Mouse (Mus musculus) erythroblast, adult 5-6 weeks (primary cell): ENCODE results near the gene Pde4d. TPM values are rescaled to one million over a fixed set of nuclear protein-coding genes. Genes with fewer than 3 reads are reported as not detected.

Experiments used
- ATAC-seq: replicated peaks from 2 replicates; pipeline ENCODE4 v1.8.0; 2016; ENCODE audit warnings: moderate number of reproducible peaks, mild to moderate bottlenecking, moderate TSS enrichment, inconsistent platforms; ENCODE audit not compliant: poor library complexity, low FRiP score, severe bottlenecking
- total RNA-seq, 2 experiments: library from RNA; stranded (forward) in 1 of 2; stranded (reverse) in 1 of 2; fragments of 150-400 nt in 1 of 2; fragments of 200-764, 138-1000 nt in 1 of 2; gene quantifications; 2 replicates each; pipeline versions ENCODE4 v1.2.3 to v1.2.4; 2015 to 2017; ENCODE audit warnings: low replicate concordance in 2 of 2

The Pde4d gene
- total RNA-seq, 2 experiments from 2014 or later, result 41.3 to 42.3 TPM

GRCm38 (mm10) chr13:109807036-109807435 lies 1357.3 kb downstream of the Pde4d start:
- ATAC-seq, result no peak

DNA sequence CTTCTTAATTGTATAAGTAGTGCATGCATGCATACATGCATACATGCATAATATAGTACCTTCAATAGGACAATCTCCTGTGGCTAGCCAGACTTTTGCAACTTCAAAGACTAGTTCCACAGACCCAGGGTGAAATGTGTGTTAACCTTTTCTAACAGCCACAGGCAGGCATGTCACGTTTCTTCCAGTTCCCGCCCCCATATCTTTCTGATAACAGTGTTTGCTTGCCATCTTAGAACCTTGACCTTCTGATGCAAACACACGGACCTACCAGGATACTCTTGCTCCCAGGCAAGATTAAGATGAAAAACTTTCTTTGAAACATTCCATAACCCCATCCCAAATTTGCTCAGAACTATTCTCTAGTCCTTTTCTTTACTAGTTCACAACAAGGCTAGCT lies 1357.7 kb downstream of the Pde4d start:
- ATAC-seq, result no peak

- no peak for ATAC-seq
Observed at GRCm38 (mm10) chr13:109808039-109808438, 1358.3 kb downstream of the Pde4d start.

DNA sequence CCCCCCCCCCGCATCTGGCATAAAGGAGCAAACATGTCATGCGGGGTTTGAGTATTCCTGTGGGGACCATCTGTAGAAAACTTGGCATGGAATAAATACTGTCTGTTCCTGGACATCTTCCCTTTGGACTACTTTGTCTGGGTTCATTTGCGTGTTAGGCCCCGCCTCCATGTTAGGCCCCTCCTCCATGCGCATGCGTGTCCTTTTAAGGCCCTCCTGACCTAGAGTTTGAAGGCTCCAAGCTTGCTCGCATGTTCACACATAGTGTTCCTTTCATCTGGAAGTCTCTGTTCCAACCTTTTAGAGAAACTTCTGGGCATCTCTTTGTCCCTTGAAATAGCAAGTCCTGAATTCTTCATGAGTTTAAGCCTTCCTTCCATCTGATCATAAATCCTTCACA lies 1359.2 kb downstream of the Pde4d start:
- no peak for ATAC-seq

DNA sequence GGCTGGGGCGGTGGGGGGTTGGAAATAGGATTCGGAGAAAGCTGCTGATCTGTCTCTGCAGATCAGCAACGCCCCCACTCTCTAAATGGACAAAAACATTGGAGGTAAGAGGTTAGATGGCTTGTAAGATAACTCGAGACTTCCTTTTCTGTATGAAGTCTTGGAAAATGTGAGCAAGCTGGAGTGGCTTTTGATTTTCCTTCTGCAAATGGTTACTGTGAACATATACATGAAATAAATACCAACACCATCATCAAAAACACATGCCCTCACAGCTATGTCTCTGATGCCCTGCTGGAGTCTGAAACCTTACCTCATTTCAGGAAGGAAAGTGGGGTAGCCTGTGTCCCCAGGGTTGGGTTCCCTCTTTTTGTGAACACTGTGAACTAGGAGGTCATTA lies 1359.9 kb downstream of the Pde4d start:
- no peak for ATAC-seq

GRCm38 (mm10) chr13:109813924-109814323 lies 1364.2 kb downstream of the Pde4d start:
- no peak for ATAC-seq

DNA sequence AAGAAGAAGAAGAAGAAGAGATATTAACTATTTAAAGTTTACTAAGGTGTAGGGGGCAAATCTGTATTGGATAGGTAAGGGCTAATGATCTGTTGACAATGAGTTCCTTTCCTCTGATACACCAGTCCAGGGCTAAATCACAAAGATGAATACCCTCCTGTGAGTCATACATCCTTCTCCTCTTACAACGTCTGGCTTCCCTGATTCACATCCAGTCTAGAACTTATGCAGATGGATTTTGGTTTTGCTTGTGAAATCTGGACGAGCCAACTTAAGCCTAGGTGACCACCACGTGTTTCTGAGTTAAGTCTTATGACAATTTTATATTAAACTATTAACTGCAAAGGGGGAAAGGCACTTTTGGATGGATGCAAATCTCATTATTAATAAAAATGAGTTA lies 1369.3 kb downstream of the Pde4d start:
- no peak for ATAC-seq

- no peak for ATAC-seq
Observed at GRCm38 (mm10) chr13:109820141-109820540, 1370.4 kb downstream of the Pde4d start.

GRCm38 (mm10) chr13:109820866-109821265 lies 1371.1 kb downstream of the Pde4d start:
- ATAC-seq, result no peak

- ATAC-seq, result peak; percentile 64
Observed at GRCm38 (mm10) chr13:109821725-109822412, 1372.1 kb downstream of the Pde4d start.

DNA sequence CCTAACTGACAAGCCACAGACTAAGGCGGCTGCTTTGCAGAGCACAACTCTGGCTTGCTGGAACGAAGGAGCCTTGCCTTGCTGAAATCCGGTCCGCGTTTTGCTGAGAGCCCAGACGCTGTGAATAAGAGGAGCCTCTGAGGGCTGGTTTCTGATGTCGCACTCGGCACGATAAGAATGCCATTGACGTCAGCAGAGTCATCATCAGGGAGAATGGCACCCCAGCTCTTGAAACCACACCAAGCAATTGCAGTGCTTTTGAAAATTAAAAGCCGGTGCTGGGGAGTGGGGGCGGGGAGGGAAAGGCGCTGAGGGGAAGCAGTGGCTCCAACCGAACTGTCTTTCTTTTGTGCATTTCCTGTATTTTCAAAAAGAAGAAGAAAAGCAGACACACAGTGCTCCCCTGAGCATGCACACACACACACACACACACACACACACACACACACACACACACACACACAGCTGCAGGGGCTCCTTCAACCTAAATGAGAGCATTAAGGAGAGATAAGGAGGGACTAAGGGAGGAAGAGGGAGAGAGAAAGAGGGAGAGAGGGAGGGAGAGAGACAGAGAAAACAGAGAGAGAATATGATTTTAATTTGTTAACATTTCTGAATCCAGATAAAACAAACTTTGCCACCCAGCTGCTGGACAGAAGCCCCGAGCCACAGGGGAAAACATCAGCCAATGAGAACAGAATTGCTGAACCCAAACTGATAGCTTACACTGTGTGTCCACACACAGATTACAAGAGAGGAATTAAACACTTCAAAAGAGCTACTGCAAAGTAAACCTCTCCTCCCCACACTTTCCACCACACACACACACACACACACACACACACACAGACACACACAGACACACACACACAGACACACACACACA lies 1372.9 kb downstream of the Pde4d start:
- ATAC-seq, result peak; percentile 93

DNA sequence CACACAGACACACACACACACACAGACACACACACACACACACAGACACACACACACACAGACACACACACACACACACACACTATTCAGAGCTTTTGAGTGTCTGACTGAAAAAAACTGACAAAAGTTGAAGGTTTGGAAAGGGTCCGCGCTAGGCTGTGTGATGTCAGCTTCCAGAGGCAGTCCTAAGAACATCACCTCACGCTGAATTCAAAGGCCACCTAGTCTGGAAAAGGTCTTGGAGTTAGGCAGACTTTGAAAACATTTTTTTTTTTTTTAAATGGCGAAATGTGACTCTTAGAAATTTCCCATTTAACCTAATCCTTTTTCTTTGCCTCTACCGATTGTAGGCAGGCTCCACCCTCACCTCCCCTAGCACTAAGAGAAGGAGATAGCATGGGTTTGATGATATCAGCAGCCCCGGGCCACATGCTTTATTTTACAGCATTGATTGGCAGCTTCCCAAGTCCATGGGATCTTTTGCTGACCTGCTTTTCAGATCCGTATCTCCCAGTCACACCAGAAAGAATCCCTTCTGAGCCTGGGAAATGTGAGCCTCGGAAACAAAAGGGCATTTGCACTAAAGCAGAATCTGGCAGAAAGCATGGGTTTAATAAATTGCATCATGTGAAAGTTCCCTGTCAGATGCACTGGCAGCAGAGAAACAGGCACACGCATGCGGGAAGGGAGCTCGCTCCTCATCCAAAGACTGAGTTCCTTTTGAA lies 1373.7 kb downstream of the Pde4d start:
- no peak for ATAC-seq

DNA sequence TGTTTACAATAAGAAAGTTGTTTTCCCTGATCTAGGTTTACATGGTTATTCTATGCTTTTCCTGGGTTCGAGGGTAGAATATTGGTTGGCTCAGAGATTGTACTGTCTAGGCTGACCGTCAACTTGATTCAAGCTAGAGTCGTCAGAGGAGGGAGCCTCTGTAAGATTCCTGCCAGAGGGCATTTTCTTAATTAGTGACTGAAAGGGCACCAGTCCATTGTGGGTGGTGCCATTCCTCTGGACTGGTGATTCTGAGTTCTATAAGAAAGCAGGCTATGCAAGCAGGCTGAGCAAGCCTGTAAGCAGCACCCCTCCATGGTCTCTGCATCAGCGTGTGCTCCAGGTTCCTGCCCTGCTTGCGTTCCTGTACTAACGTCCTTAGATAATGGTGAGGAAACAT lies 1376.1 kb downstream of the Pde4d start:
- no peak for ATAC-seq

DNA sequence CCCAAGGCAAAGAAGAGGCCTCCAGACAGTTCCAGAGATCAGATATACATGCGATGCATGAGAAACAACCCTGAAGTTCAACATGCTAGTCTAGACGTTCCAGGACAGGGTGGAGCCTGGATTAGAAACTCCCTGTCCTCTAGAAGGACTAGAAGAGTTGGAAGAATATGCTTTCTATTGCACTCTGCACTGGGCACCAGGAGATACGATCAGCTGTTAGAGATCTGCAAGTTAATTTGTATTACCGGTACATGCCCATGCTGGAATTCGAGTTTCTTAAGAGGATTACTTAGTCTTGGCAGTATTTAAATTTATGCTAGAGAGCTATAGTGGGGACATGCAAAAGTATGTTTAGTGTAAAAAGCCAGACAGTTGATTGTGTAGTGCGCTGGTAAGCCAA lies 1377.6 kb downstream of the Pde4d start:
- no peak for ATAC-seq

DNA sequence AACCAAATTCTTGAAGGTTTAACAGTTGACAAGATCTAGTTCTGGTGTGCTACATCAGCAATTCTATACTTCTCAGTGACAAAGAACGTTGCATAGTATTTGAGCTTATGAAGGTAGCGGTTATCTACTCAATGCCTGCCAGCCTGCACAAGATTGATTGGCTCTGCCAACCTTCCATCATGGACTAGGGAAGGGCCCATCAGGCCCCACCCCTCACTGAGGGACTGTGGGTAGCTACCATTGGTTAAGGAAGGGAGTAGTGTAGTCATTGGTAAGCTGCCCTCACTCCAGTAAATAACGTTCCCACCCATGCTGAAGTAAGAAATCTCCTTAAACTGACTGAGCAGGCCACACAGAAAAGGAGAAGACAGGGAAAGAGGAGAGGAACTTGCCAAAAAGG lies 1378.2 kb downstream of the Pde4d start:
- no peak; the same call in 1 of the 2 replicates for ATAC-seq

- ATAC-seq, result no peak
Observed at GRCm38 (mm10) chr13:109829444-109829843, 1379.7 kb downstream of the Pde4d start.

DNA sequence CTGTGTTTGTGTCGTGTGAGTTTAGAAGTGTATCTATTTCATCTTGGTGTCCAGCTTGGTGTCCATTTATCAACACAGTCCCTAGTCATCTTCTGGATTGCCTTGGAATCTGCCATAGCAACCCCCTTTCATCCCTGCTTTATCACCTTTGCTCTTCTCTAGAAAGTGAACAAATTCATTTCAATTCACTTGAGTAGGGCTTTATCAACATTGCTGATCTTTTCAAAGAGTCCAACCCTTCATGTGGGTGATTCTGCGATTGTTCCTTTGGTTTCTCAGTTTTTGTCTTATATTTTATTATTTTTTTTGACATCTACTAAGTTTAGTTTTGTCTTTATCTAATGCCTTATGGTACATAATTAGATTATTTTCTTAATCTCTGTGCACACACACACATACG lies 1385.2 kb downstream of the Pde4d start:
- no peak for ATAC-seq

DNA sequence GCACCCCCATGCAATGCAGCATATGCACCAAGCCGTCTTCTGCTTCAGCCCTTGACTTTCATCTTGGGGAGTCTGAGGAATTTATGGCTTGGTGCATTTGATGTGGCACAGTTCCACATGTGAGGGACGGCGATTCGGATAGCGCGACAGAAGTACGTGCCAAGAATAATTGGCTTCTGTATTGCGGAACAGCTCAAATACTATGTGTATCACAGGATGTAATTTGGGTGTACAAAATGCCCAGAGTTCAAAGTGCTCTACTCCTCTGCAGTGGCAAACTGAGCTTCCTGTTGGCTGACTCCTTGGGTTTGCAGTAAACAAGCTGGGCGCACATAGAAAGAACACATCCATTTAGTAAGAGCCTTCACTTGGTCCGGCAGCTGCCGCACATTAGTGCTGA lies 1387.7 kb downstream of the Pde4d start:
- ATAC-seq, result no peak

- no peak for ATAC-seq
Observed at GRCm38 (mm10) chr13:109837921-109838320, 1388.2 kb downstream of the Pde4d start.

- ATAC-seq, result no peak
Observed at GRCm38 (mm10) chr13:109840251-109840650, 1390.5 kb downstream of the Pde4d start.
